Mouse (Mus musculus) lung, adult 2 months (tissue): Measurements from ENCODE around the gene Krtap3-2.

Experiments used
- CTCF ChIP-seq: fragments of 200-500 bp; IDR thresholded peaks from 2 replicates; pipeline ENCODE4 v1.5.1; 2011; ENCODE audit warnings: mild to moderate bottlenecking, low read length, control low read depth; ENCODE audit not compliant: insufficient read depth
- POLR2A ChIP-seq: fragments of 200-500 bp; IDR thresholded peaks from 2 replicates; pipeline ENCODE4 v1.6.1; 2011; ENCODE audit warnings: low read depth, mild to moderate bottlenecking, control low read depth, low read length, borderline replicate concordance; ENCODE audit errors: extremely low read depth

GRCm38 (mm10) chr11:99550765-99551164 is 5.9 kb downstream of the Krtap3-2 start, which contains the start of gene Krtap3-3:
- TF ChIP-seq POLR2A (no peak), CTCF (no peak)
